Mouse (Mus musculus) urinary bladder, postnatal 25 days (tissue): Measurements from ENCODE around the gene Tbcd.
"Not testable (repeated sequence)": the region's sequence is repeated elsewhere in the genome, so short reads cannot be mapped to it uniquely, and the experiment has no call there.

ENCODE experiments used
- DNase-seq: peaks from one replicate; pipeline ENCODE4 v3.0.0; 2022; ENCODE audit warnings: low spot score

Gene Tbcd

GRCm38 (mm10) chr11:121652547-121653305 lies 201.0 kb downstream of the Tbcd start:
- DNase-seq, result peak; percentile 66

- no peak for DNase-seq
Measured at GRCm38 (mm10) chr11:121653631-121654030, 201.9 kb downstream of the Tbcd start.

- DNase-seq, result no peak
Measured at GRCm38 (mm10) chr11:121654406-121654945, 202.7 kb downstream of the Tbcd start.

- no peak for DNase-seq
Measured at GRCm38 (mm10) chr11:121655166-121655806, 203.5 kb downstream of the Tbcd start.

GRCm38 (mm10) chr11:121655807-121656511 lies 204.2 kb downstream of the Tbcd start:
- DNase-seq, result no peak

- no peak for DNase-seq
Measured at GRCm38 (mm10) chr11:121658151-121658550, 206.4 kb downstream of the Tbcd start.

GRCm38 (mm10) chr11:121660604-121661003 lies 208.9 kb downstream of the Tbcd start:
- not testable (repeated sequence) for DNase-seq

- no peak for DNase-seq
Measured at GRCm38 (mm10) chr11:121661116-121661515, 209.4 kb downstream of the Tbcd start.
